Mouse (Mus musculus): ENCODE data around the gene Slc30a2. TPM values are rescaled to one million over a fixed set of nuclear protein-coding genes. Genes with fewer than 3 reads are reported as not detected.

Slc30a2 gene
- polyA plus RNA-seq, 1 experiment, result 21.3 TPM

DNA sequence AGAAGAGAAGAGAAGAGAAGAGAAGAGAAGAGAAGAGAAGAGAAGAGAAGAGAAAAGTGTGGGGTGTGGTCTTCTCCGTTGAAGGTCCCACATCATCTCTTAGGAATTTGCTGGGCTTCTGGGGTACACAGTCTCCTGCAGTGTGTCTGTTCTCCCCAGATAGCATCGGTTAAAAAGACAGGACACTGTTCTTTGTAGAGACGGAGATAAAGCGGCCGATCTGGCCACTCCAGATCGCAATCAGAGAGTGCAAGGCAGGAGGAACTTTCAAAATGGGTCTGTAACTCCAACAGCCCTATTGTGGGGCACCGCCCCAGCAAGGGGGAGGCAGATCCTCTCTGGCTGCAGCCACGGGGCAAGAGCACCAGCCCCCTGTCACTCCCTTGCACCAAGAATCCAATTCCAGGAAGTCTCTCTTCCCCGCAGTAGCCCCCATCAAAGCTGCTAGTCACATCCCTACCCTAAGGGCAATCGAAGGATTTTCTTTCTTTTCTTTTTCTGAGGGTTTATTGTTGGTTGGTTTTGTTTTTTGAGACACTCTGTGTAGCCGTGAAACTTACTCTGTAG is 685 bp upstream of the Slc30a2 start:
- no peak for TF ChIP-seq POLR2A (IDR thresholded peaks at IDR 0.05; ENCODE audit: control insufficient read depth, low read depth, low read length)
- TF ChIP-seq CTCF (IDR thresholded peaks at IDR 0.05; ENCODE audit: control insufficient read depth, insufficient read depth, insufficient replicate concordance, low read depth, low read length), result no peak
- H3K4me3 ChIP-seq (ENCODE audit: control insufficient read depth, low read depth, low read length), result no peak overlapping the region
- H3K27me3 ChIP-seq (ENCODE audit: control insufficient read depth, insufficient read depth, low read length), result peaks cover 2% of the 10 kb centered on the region; the same call in 1 of the 2 replicates

DNA sequence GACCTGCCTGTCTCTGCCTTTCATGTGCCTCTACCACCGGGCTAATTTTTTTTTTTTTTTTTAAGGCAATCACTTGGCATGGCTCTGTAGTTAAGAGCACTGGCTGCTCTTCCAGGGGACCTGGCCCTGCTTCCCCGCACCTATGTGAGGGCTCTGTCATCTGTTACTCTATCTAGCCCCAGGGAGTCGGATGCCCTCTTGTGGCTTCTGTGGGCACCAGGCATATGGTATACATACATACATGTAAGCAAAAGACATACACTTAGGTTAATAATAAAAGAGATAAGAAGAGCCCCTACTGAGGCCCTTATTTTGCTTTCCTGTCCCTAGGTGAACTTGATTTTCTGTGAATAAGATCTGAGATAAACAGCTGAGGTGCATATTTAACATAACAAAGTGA is 1.6 kb downstream of the Slc30a2 start:
- TF ChIP-seq POLR2A (IDR thresholded peaks at IDR 0.05; ENCODE audit: control insufficient read depth, low read depth, low read length), result no peak
- TF ChIP-seq CTCF (IDR thresholded peaks at IDR 0.05; ENCODE audit: control insufficient read depth, insufficient read depth, insufficient replicate concordance, low read depth, low read length), result no peak; the same call in 1 of the 2 replicates
- no peak overlapping the region; the same call in 1 of the 2 replicates for H3K27ac ChIP-seq (ENCODE audit: control insufficient read depth, insufficient read depth, low read depth, low read length)
- H3K4me1 ChIP-seq (ENCODE audit: control insufficient read depth, insufficient read depth, low read length), result peaks cover 17% of the 10 kb centered on the region
- H3K27me3 ChIP-seq (ENCODE audit: control insufficient read depth, insufficient read depth, low read length), result peaks cover 2% of the 10 kb centered on the region; the same call in 1 of the 2 replicates
- H3K36me3 ChIP-seq (ENCODE audit: control insufficient read depth, insufficient read depth, low read length), result no peaks in the 10 kb centered on the region
- no peak overlapping the region for H3K4me3 ChIP-seq (ENCODE audit: control insufficient read depth, low read depth, low read length)

More for the DNA sequence above, 685 bp upstream of the Slc30a2 start:
- H3K36me3 ChIP-seq (ENCODE audit: control insufficient read depth, insufficient read depth, low read length), result no peaks in the 10 kb centered on the region
- H3K4me1 ChIP-seq (ENCODE audit: control insufficient read depth, insufficient read depth, low read length), result peaks cover 17% of the 10 kb centered on the region
- peak overlapping the region; percentile 79 for H3K27ac ChIP-seq (ENCODE audit: control insufficient read depth, insufficient read depth, low read depth, low read length)

GRCm38 (mm10) chr4:134345802-134346201 is 2.8 kb downstream of the Slc30a2 start:
- Histone ChIP-seq H3K4me3 (ENCODE audit: control insufficient read depth, low read depth, low read length) (no peak overlapping the region), H3K27me3 (ENCODE audit: control insufficient read depth, insufficient read depth, low read length) (peaks cover 2% of the 10 kb centered on the region; the same call in 1 of the 2 replicates), H3K27ac (ENCODE audit: control insufficient read depth, insufficient read depth, low read depth, low read length) (no peak overlapping the region), H3K36me3 (ENCODE audit: control insufficient read depth, insufficient read depth, low read length) (no peaks in the 10 kb centered on the region), H3K4me1 (ENCODE audit: control insufficient read depth, insufficient read depth, low read length) (peaks cover 20% of the 10 kb centered on the region)
- TF ChIP-seq POLR2A (IDR thresholded peaks at IDR 0.05; ENCODE audit: control insufficient read depth, low read depth, low read length) (no peak), CTCF (IDR thresholded peaks at IDR 0.05; ENCODE audit: control insufficient read depth, insufficient read depth, insufficient replicate concordance, low read depth, low read length) (no peak)

DNA sequence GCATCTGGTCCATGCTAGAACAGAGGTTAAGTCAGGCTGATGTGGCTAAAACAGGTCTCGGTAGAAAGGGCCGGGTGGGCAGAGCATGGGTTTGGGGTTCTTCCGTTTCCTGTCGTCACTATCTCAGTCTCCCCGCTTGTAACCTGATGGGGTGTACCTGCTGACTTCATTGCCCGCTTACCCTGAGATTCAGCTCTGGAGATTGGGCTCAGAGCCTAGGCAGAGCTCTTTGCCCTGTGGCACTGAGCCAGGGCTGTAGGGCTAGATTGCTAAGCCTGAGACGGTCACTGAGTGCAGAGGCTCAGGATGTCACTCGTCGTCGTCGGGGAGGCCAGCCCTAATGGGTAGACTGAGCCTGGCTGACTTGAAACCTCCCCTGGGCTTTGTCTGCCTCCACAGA is 5.1 kb downstream of the Slc30a2 start:
- Histone ChIP-seq H3K27ac (ENCODE audit: control insufficient read depth, insufficient read depth, low read depth, low read length) (no peak overlapping the region), H3K36me3 (ENCODE audit: control insufficient read depth, insufficient read depth, low read length) (no peaks in the 10 kb centered on the region), H3K4me1 (ENCODE audit: control insufficient read depth, insufficient read depth, low read length) (peaks cover 16% of the 10 kb centered on the region), H3K27me3 (ENCODE audit: control insufficient read depth, insufficient read depth, low read length) (peaks cover 2% of the 10 kb centered on the region; the same call in 1 of the 2 replicates), H3K4me3 (ENCODE audit: control insufficient read depth, low read depth, low read length) (no peak overlapping the region)
- TF ChIP-seq CTCF (IDR thresholded peaks at IDR 0.05; ENCODE audit: control insufficient read depth, insufficient read depth, insufficient replicate concordance, low read depth, low read length) (no peak), POLR2A (IDR thresholded peaks at IDR 0.05; ENCODE audit: control insufficient read depth, low read depth, low read length) (no peak)

DNA sequence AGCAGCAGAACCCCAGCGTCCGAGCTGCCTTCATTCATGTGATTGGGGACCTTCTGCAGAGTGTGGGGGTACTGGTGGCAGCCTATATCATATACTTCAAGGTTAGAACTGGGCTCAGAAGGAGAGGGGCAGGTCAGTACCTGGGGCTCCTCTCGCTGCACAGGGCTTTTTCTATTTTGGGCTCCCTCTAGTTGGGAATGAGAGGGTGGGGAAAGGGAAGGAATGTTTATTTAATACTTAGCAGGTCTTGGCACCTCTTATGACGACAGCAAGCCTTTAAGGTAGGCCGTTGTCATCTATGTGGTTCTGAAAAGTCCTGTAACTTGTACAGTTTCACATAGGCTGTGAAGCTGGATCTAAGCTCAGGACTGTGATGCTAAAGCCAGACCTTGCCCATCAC is 5.6 kb downstream of the Slc30a2 start:
- H3K4me1 ChIP-seq (ENCODE audit: control insufficient read depth, insufficient read depth, low read length), result peaks cover 13% of the 10 kb centered on the region
- H3K4me3 ChIP-seq (ENCODE audit: control insufficient read depth, low read depth, low read length), result no peak overlapping the region
- peaks cover 2% of the 10 kb centered on the region; the same call in 1 of the 2 replicates for H3K27me3 ChIP-seq (ENCODE audit: control insufficient read depth, insufficient read depth, low read length)
- TF ChIP-seq POLR2A (IDR thresholded peaks at IDR 0.05; ENCODE audit: control insufficient read depth, low read depth, low read length) (no peak), CTCF (IDR thresholded peaks at IDR 0.05; ENCODE audit: control insufficient read depth, insufficient read depth, insufficient replicate concordance, low read depth, low read length) (no peak)
- no peak overlapping the region for H3K27ac ChIP-seq (ENCODE audit: control insufficient read depth, insufficient read depth, low read depth, low read length)
- H3K36me3 ChIP-seq (ENCODE audit: control insufficient read depth, insufficient read depth, low read length), result no peaks in the 10 kb centered on the region

DNA sequence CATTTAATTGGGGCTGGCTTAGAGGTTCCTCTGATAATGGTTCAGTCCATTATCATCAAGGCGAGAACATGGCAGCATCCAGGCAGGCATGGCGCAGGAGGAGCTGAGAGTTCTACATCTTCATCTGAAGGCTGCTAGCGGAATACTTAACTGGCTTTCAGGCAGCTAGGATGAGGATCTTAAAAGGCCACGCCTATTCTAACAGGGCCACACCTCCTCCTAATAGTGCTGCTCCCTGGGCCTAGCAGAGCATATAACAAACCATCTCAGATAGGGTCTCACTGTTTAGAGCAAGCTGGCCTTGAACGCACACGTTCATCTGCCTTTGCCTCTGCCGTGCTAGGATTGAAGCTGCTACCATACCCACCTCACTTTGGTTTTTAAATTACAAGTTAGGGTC is 6.8 kb downstream of the Slc30a2 start:
- Histone ChIP-seq H3K4me1 (ENCODE audit: control insufficient read depth, insufficient read depth, low read length) (peaks cover 8% of the 10 kb centered on the region), H3K36me3 (ENCODE audit: control insufficient read depth, insufficient read depth, low read length) (no peaks in the 10 kb centered on the region), H3K4me3 (ENCODE audit: control insufficient read depth, low read depth, low read length) (no peak overlapping the region), H3K27ac (ENCODE audit: control insufficient read depth, insufficient read depth, low read depth, low read length) (no peak overlapping the region), H3K27me3 (ENCODE audit: control insufficient read depth, insufficient read depth, low read length) (no peaks in the 10 kb centered on the region)
- TF ChIP-seq CTCF (IDR thresholded peaks at IDR 0.05; ENCODE audit: control insufficient read depth, insufficient read depth, insufficient replicate concordance, low read depth, low read length), result no peak
- no peak for TF ChIP-seq POLR2A (IDR thresholded peaks at IDR 0.05; ENCODE audit: control insufficient read depth, low read depth, low read length)

DNA sequence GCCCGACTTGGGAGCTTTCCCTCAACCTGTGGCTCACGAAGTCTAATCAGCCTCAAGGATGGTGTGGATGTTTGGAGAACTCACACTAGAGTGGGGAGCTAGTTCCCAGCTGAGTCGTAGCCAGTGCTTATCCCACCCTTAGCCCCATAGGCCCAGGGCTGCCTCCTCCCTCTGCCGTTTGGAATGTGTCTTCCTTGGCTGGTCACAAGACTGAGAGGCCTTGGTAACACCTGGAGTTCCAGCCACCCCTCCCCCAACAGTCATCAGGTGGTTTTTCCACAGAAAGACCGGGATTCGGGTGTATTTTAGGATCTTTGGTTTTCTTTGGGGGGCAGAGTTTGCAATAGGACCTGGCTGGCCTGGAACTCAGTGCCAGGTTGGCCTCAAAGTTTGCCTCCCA is 7.7 kb downstream of the Slc30a2 start:
- H3K4me1 ChIP-seq (ENCODE audit: control insufficient read depth, insufficient read depth, low read length), result peaks cover 8% of the 10 kb centered on the region
- H3K27me3 ChIP-seq (ENCODE audit: control insufficient read depth, insufficient read depth, low read length), result no peaks in the 10 kb centered on the region
- H3K36me3 ChIP-seq (ENCODE audit: control insufficient read depth, insufficient read depth, low read length), result no peaks in the 10 kb centered on the region
- H3K4me3 ChIP-seq (ENCODE audit: control insufficient read depth, low read depth, low read length), result no peak overlapping the region
- TF ChIP-seq POLR2A (IDR thresholded peaks at IDR 0.05; ENCODE audit: control insufficient read depth, low read depth, low read length) (no peak), CTCF (IDR thresholded peaks at IDR 0.05; ENCODE audit: control insufficient read depth, insufficient read depth, insufficient replicate concordance, low read depth, low read length) (no peak)
- H3K27ac ChIP-seq (ENCODE audit: control insufficient read depth, insufficient read depth, low read depth, low read length), result no peak overlapping the region
